ENCODE assay signal across 26 mouse cellular contexts in genomic region chr4:148469487-148470252, GRCm38 (mm10). TPM values are rescaled to one million over a fixed set of nuclear protein-coding genes. Genes with fewer than 3 reads are reported as not detected.
DNase-seq lines count a peak whose midpoint lies in the region; ATAC-seq lines count a peak whose summit lies in the region.
"Had no signal": no experiment of that assay in that cellular context is flagged by ENCODE, and none has a peak within 500 bp of the region (broad histone marks: within the 10 kb centered on the region; RNA-seq: fewer than 3 reads in every experiment).

No protein-coding gene starts in this region.

- no peak for ATAC-seq in heart, embryonic 12.5 days (ENCODE audit: insufficient number of reproducible peaks, low FRiP score)
- ATAC-seq in kidney, embryonic 14.5 days (ENCODE audit: low FRiP score, low TSS enrichment), result peak; percentile 65; the same call in 1 of the 2 replicates
- ATAC-seq in limb, embryonic 12.5 days (ENCODE audit: insufficient number of reproducible peaks, insufficient read depth, low FRiP score, low TSS enrichment, low read depth), result no peak
- ATAC-seq in forebrain, embryonic 16.5 days, result no peak
- ATAC-seq: hindbrain, embryonic 16.5 days had no signal

- H3K27me3 ChIP-seq in heart, embryonic 12.5 days (replicated peaks), result no peaks in the 10 kb centered on the region
- no peaks in the 10 kb centered on the region for H3K27me3 ChIP-seq in kidney, embryonic 14.5 days (ENCODE audit: control insufficient read depth, insufficient read depth, low read length)
- H3K27me3 ChIP-seq in limb, embryonic 12.5 days, result no peaks in the 10 kb centered on the region
- no peaks in the 10 kb centered on the region for H3K27me3 ChIP-seq in forebrain, embryonic 16.5 days (replicated peaks; ENCODE audit: control insufficient read depth, insufficient read depth, low read length)
- H3K27me3 ChIP-seq: forebrain, embryonic 12.5 days had no signal

- peak; percentile 85 for DNase-seq in heart, adult 11 months
- DNase-seq in kidney, adult 8-10 months, result no peak
- DNase-seq: adrenal gland, adult 2 months; adrenal gland, postnatal 36 days; B cell, adult 2 months; cerebellum, adult 2 months; cerebellum, postnatal 14 days; gastrocnemius, postnatal 10 days; liver; lung, adult 2 months; lung, postnatal 10 days; midbrain, embryonic 14.5 days; right cerebral cortex, adult 18-20 months; spleen, adult 18-20 months; thymus, postnatal 14 days had no signal

- H3K27ac ChIP-seq in heart, embryonic 12.5 days (ENCODE audit: poor library complexity, severe bottlenecking), result no peak overlapping the region
- no peak overlapping the region for H3K27ac ChIP-seq in kidney, embryonic 14.5 days (ENCODE audit: low read depth, low read length)
- H3K27ac ChIP-seq in brown adipose tissue, adult 24 weeks (replicated peaks; ENCODE audit: low read depth, low read length), result peak overlapping the region; percentile 70
- H3K27ac ChIP-seq in limb, embryonic 12.5 days, result 0 out of 2 replicates have a peak overlapping the region, but pooled peaks have one; percentile 35
- H3K27ac ChIP-seq in forebrain, embryonic 16.5 days (ENCODE audit: low read length), result no peak overlapping the region
- H3K27ac ChIP-seq: forebrain, embryonic 12.5 days; heart, embryonic 10.5 days; layer of hippocampus, adult 2 months; liver, embryonic 14.5 days; macrophage had no signal

- WGBS in heart, embryonic 12.5 days, result 88% methylated on average over 11 of the region's 11 CpGs
- WGBS in kidney, embryonic 14.5 days, result 86% methylated on average over 11 of the region's 11 CpGs
- WGBS in limb, embryonic 12.5 days, result 90% methylated on average over 11 of the region's 11 CpGs
- WGBS in forebrain, embryonic 16.5 days, result 91% methylated on average over 11 of the region's 11 CpGs

- H3K4me1 ChIP-seq in heart, embryonic 12.5 days (replicated peaks), result no peaks in the 10 kb centered on the region
- no peaks in the 10 kb centered on the region for H3K4me1 ChIP-seq in kidney, embryonic 14.5 days (ENCODE audit: control insufficient read depth, insufficient read depth, low read length)
- peaks cover 9% of the 10 kb centered on the region; the same call in 1 of the 2 replicates for H3K4me1 ChIP-seq in brown adipose tissue, adult 24 weeks (ENCODE audit: control insufficient read depth, insufficient read depth, insufficient read length, low read length)
- peaks cover 18% of the 10 kb centered on the region for H3K4me1 ChIP-seq in limb, embryonic 12.5 days (replicated peaks)
- H3K4me1 ChIP-seq in forebrain, embryonic 16.5 days (replicated peaks; ENCODE audit: control insufficient read depth, insufficient read depth, low read length), result no peaks in the 10 kb centered on the region
- H3K4me1 ChIP-seq: forebrain, embryonic 12.5 days; heart, embryonic 10.5 days had no signal

- no peak overlapping the region for H3K4me2 ChIP-seq in heart, embryonic 12.5 days
- H3K4me2 ChIP-seq in kidney, embryonic 14.5 days (replicated peaks; ENCODE audit: low read depth, low read length), result no peak overlapping the region
- H3K4me2 ChIP-seq in limb, embryonic 12.5 days, result no peak overlapping the region
- no peak overlapping the region for H3K4me2 ChIP-seq in forebrain, embryonic 16.5 days (ENCODE audit: low read length)
- H3K4me2 ChIP-seq: forebrain, embryonic 12.5 days had no signal

- no peak overlapping the region for H3K4me3 ChIP-seq in heart, embryonic 12.5 days
- H3K4me3 ChIP-seq in kidney, embryonic 14.5 days (ENCODE audit: low read length), result no peak overlapping the region
- H3K4me3 ChIP-seq in brown adipose tissue, adult 24 weeks (ENCODE audit: insufficient read depth, low read depth, low read length), result no peak overlapping the region
- H3K4me3 ChIP-seq in limb, embryonic 12.5 days (replicated peaks), result no peak overlapping the region
- H3K4me3 ChIP-seq in forebrain, embryonic 16.5 days (replicated peaks; ENCODE audit: low read length), result no peak overlapping the region
- H3K4me3 ChIP-seq: forebrain, embryonic 12.5 days; heart, embryonic 10.5 days; layer of hippocampus, adult 2 months had no signal

- H3K36me3 ChIP-seq in heart, embryonic 12.5 days, result peaks cover 94% of the 10 kb centered on the region
- peaks cover 85% of the 10 kb centered on the region for H3K36me3 ChIP-seq in kidney, embryonic 14.5 days (ENCODE audit: control insufficient read depth, insufficient read depth, low read length)
- peaks cover 96% of the 10 kb centered on the region for H3K36me3 ChIP-seq in limb, embryonic 12.5 days
- H3K36me3 ChIP-seq in forebrain, embryonic 16.5 days (ENCODE audit: control insufficient read depth, insufficient read depth), result peaks cover 58% of the 10 kb centered on the region

- no peak overlapping the region for H3K9ac ChIP-seq in heart, embryonic 12.5 days
- H3K9ac ChIP-seq in kidney, embryonic 14.5 days (ENCODE audit: low read depth, low read length), result no peak overlapping the region
- no peak overlapping the region for H3K9ac ChIP-seq in limb, embryonic 12.5 days (replicated peaks)
- H3K9ac ChIP-seq in forebrain, embryonic 16.5 days (replicated peaks; ENCODE audit: low read depth, low read length), result no peak overlapping the region
- H3K9ac ChIP-seq: forebrain, embryonic 12.5 days; liver, embryonic 14.5 days had no signal

- H3K9me3 ChIP-seq in heart, embryonic 12.5 days (replicated peaks), result no peaks in the 10 kb centered on the region
- H3K9me3 ChIP-seq in kidney, embryonic 14.5 days (ENCODE audit: control insufficient read depth, low read length), result no peaks in the 10 kb centered on the region
- no peaks in the 10 kb centered on the region for H3K9me3 ChIP-seq in limb, embryonic 12.5 days
- H3K9me3 ChIP-seq in forebrain, embryonic 16.5 days (ENCODE audit: control insufficient read depth, low read length), result no peaks in the 10 kb centered on the region
- H3K9me3 ChIP-seq: forebrain, embryonic 12.5 days; heart, embryonic 10.5 days had no signal

RNA-seq across cellular contexts. Expression of gene Mtor, which starts 21.3 kb away (rescaled TPM):
- polyA plus RNA-seq in heart, embryonic 12.5 days (2016; fragmentation: Nextera tagmentation; extraction: Ambion mirVana), result 21.8 and 23.1 TPM in 2 replicates
- 22.2 and 27.2 TPM in 2 replicates for polyA plus RNA-seq in kidney, embryonic 14.5 days (2014; fragmentation: Nextera tagmentation; extraction: Ambion mirVana)
- polyA plus RNA-seq in brown adipose tissue, adult 24 weeks (2012; ENCODE audit: insufficient read depth, insufficient read length, missing spikeins), result 52.3 and 55.2 TPM in 2 replicates
- polyA plus RNA-seq in limb, embryonic 12.5 days (2016; fragmentation: Nextera tagmentation; extraction: Ambion mirVana), result 19.3 and 19.7 TPM in 2 replicates
- 23.1 and 24.2 TPM in 2 replicates for polyA plus RNA-seq in forebrain, embryonic 16.5 days (2015; fragmentation: Nextera tagmentation; extraction: Ambion mirVana)

RNA-seq across cellular contexts. Expression of gene Ubiad1, which starts 25.1 kb away (rescaled TPM):
- 21.6 and 22.3 TPM in 2 replicates for polyA plus RNA-seq in heart, embryonic 12.5 days (2016; fragmentation: Nextera tagmentation; extraction: Ambion mirVana)
- 13.4 and 18.6 TPM in 2 replicates for polyA plus RNA-seq in kidney, embryonic 14.5 days (2014; fragmentation: Nextera tagmentation; extraction: Ambion mirVana)
- 12.7 and 17.7 TPM in 2 replicates for polyA plus RNA-seq in brown adipose tissue, adult 24 weeks (2012; ENCODE audit: insufficient read depth, insufficient read length, missing spikeins)
- polyA plus RNA-seq in limb, embryonic 12.5 days (2016; fragmentation: Nextera tagmentation; extraction: Ambion mirVana), result 21.1 and 21.8 TPM in 2 replicates
- 19.4 and 20.4 TPM in 2 replicates for polyA plus RNA-seq in forebrain, embryonic 16.5 days (2015; fragmentation: Nextera tagmentation; extraction: Ambion mirVana)

RNA-seq across cellular contexts. Expression of gene Angptl7, which starts 30.6 kb away (rescaled TPM):
- 5.0 and 5.8 TPM in 2 replicates for polyA plus RNA-seq in heart, embryonic 12.5 days (2016; fragmentation: Nextera tagmentation; extraction: Ambion mirVana)
- polyA plus RNA-seq in kidney, embryonic 14.5 days (2014; fragmentation: Nextera tagmentation; extraction: Ambion mirVana), result 0.54 and 1.4 TPM in 2 replicates
- not detected in 2 replicates for polyA plus RNA-seq in brown adipose tissue, adult 24 weeks (2012; ENCODE audit: insufficient read depth, insufficient read length, missing spikeins)
- 0.89 and 1.1 TPM in 2 replicates for polyA plus RNA-seq in limb, embryonic 12.5 days (2016; fragmentation: Nextera tagmentation; extraction: Ambion mirVana)
- 0.29 and 0.32 TPM in 2 replicates for polyA plus RNA-seq in forebrain, embryonic 16.5 days (2015; fragmentation: Nextera tagmentation; extraction: Ambion mirVana)

Comparison
In these comparisons a context has a peak if more than half of its experiments do, and no peak if none do; other contexts are left out.
1. H3K27ac ChIP-seq: peak in brown adipose tissue, adult 24 weeks (single experiment) and limb, embryonic 12.5 days (single experiment); none in heart, embryonic 12.5 days (single experiment), kidney, embryonic 14.5 days (single experiment) and forebrain, embryonic 16.5 days (single experiment).